Mouse (Mus musculus) retina, adult 2 months (tissue): ENCODE measurements around the gene Gm5890.
"Not testable (repeated sequence)": the region's sequence is repeated elsewhere in the genome, so short reads cannot be mapped to it uniquely, and the experiment has no call there.

ENCODE experiments used
- DNase-seq: peaks from one replicate; pipeline ENCODE4 v3.0.0-alpha.2; 2012; ENCODE audit warnings: low read depth, low spot score

The Gm5890 gene

DNA sequence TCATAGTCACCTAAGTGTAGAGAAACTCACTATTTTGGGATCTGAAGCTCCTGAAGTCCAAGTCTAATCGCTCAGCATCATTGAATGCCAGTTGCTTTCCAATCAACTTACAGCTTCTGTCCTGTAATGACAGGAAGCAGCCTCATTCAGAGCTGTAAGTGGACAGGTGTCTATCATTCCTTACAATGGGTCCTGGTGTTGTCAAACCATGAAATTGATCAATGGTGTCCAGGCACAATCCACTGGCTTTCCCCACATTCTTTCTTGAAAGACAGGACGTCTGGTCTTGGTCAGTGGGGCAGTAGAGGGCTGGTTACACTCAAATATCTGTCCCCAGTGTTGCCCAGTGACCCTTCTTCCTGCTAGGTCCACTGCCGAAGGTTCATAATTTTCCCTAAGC lies at the start of gene Gm5890:
Gene Gm5890, minus strand, starts transcription at position 101 of the 400 bp plus-strand sequence.
- DNase-seq, result not testable (repeated sequence)

- DNase-seq, result not testable (repeated sequence)
Measured at GRCm38 (mm10) chr7:20233728-20234127, 28.9 kb downstream of the Gm5890 start, which contains the start of gene Gm4498. Gene Gm4498, minus strand, starts transcription at chr7:20233828.
